In the genomic region with DNA sequence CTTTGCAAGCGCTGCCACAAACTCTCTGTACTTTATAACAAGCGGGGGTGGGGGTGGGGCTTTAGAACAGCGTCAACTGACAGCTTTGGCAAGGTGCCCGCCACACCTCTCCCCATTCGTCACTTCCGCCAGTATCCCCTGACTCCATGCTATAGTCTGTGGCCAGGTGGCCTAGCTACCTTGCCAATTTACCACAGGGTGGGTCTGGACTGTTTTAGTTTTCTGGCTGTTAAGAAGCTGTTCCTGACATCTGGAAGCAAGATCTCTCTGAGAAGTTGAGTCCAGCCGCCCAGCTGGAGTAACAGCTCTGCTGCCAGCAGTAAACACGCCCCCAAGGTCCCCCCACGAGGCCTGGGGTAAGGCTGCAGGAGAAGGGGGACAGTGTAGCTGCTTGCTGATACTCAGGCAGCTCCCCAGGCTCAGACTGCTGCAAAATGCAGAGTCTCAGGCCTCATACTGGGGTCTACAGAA, we compare ENCODE assay signal across 9 mouse cellular contexts.
DNase-seq lines count a peak whose midpoint lies in the region; ATAC-seq and TF ChIP-seq lines count a peak whose summit lies in the region.
"Had no signal": no experiment of that assay in that cellular context is flagged by ENCODE, and none has a peak within 500 bp of the region (broad histone marks: within the 10 kb centered on the region; RNA-seq: fewer than 3 reads in every experiment).

No protein-coding gene starts in this region.

- no peak overlapping the region for H3K4me2 ChIP-seq in forebrain, embryonic 14.5 days (ENCODE audit: low read length)
- H3K4me2 ChIP-seq in hindbrain, embryonic 15.5 days, result no peak overlapping the region

- no peak overlapping the region for H3K9ac ChIP-seq in forebrain, embryonic 14.5 days (ENCODE audit: low read length)
- H3K9ac ChIP-seq in hindbrain, embryonic 15.5 days, result no peak overlapping the region

- no peaks in the 10 kb centered on the region for H3K27me3 ChIP-seq in forebrain, embryonic 14.5 days (replicated peaks; ENCODE audit: control insufficient read depth, insufficient read depth, low read length)
- H3K27me3 ChIP-seq in hindbrain, embryonic 15.5 days, result no peaks in the 10 kb centered on the region
- H3K27me3 ChIP-seq: megakaryocyte, embryonic 14.5 days had no signal

- H3K4me3 ChIP-seq in forebrain, embryonic 14.5 days (ENCODE audit: low read depth, low read length), result no peak overlapping the region
- H3K4me3 ChIP-seq in hindbrain, embryonic 15.5 days, result no peak overlapping the region
- no peak overlapping the region for H3K4me3 ChIP-seq in layer of hippocampus, adult 2 months
- H3K4me3 ChIP-seq: megakaryocyte, embryonic 14.5 days had no signal

- H3K4me1 ChIP-seq in forebrain, embryonic 14.5 days (ENCODE audit: control insufficient read depth, insufficient read depth, low read length), result peaks cover 38% of the 10 kb centered on the region
- peaks cover 90% of the 10 kb centered on the region for H3K4me1 ChIP-seq in hindbrain, embryonic 15.5 days (replicated peaks)

- no peaks in the 10 kb centered on the region for H3K36me3 ChIP-seq in forebrain, embryonic 14.5 days (ENCODE audit: control insufficient read depth, insufficient read depth, low read length)
- H3K36me3 ChIP-seq in hindbrain, embryonic 15.5 days, result no peaks in the 10 kb centered on the region

- TF ChIP-seq CTCF in layer of hippocampus, adult 2 months (conservative IDR thresholded peaks at IDR 0.05), result no peak

- no peaks in the 10 kb centered on the region for H3K9me3 ChIP-seq in forebrain, embryonic 14.5 days (replicated peaks; ENCODE audit: control insufficient read depth, low read length)
- no peaks in the 10 kb centered on the region for H3K9me3 ChIP-seq in hindbrain, embryonic 15.5 days

- no peak for ATAC-seq in forebrain, embryonic 14.5 days
- ATAC-seq in hindbrain, embryonic 15.5 days (ENCODE audit: low FRiP score, low read depth), result no peak

- H3K27ac ChIP-seq in forebrain, embryonic 14.5 days (ENCODE audit: low read depth, low read length), result no peak overlapping the region; the same call in 1 of the 2 replicates
- H3K27ac ChIP-seq in hindbrain, embryonic 15.5 days (replicated peaks), result peak overlapping the region; percentile 49
- no peak overlapping the region for H3K27ac ChIP-seq in layer of hippocampus, adult 2 months

- intact Hi-C loops in left cerebral cortex, postnatal 4 days (cut with DNase I), result no loop called here
- intact Hi-C loops in left cerebral cortex, postnatal 36 days (cut with DNase I), result no loop called here

- DNase-seq in left cerebral cortex, postnatal 4 days, result peak; percentile 68
- DNase-seq in left cerebral cortex, postnatal 36 days (ENCODE audit: low spot score in 2 of 2), result no peak
- DNase-seq in forebrain, embryonic 14.5 days (ENCODE audit: low spot score), result peak; percentile 46
- DNase-seq in lung, postnatal 4 days, result peak; percentile 54 to 73
- no peak for DNase-seq in layer of hippocampus, adult 2 months (ENCODE audit: low spot score in 2 of 2)
- DNase-seq in Muller cell, postnatal 12 days (ENCODE audit: inconsistent ontology term), result no peak
- DNase-seq in layer of hippocampus, adult 9-11 months, result no peak

- 22% methylated on average over 9 of the region's 9 CpGs for WGBS in forebrain, embryonic 14.5 days
- 34% methylated on average over 9 of the region's 9 CpGs for WGBS in hindbrain, embryonic 15.5 days

Comparison
In these comparisons a context has a peak if more than half of its experiments do, and no peak if none do; other contexts are left out.
1. DNase-seq: peak in left cerebral cortex, postnatal 4 days (single experiment), forebrain, embryonic 14.5 days (single experiment) and lung, postnatal 4 days (2 of 2); none in left cerebral cortex, postnatal 36 days (0 of 2), layer of hippocampus, adult 2 months (0 of 2), Muller cell, postnatal 12 days (single experiment) and layer of hippocampus, adult 9-11 months (single experiment).